ENCODE assay signal across 7 mouse cellular contexts in the genomic region with DNA sequence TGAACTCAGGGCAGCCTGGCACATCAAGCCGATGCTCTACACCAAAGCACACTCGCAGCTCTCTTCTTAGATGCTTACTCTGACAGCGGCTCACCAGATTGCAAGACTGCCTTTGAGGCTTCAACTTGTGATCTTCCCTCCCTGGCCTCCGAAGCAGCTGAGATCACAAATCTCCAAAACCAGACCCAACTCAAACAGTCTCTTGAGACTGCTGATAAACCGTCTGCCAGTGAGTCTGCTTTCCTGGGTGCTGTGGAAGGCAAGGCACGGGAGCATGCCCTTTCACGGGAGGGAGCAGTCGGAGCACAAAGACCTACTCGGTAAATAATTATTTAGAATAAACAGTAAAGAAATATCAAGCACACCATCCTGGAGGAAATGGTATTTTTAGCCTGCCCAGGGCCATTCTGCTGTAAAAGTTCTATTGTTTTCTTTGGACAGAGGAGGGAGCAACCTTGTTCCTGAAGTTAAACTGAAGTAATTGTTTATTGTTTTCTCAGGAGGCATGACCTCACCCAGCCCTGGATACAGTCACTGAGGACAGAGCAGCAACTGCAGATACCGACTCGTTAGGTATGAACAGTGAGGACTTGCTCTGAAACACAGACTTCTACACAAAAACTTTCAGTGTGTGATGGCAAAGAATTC. TPM values are rescaled to one million over a fixed set of nuclear protein-coding genes. Genes with fewer than 3 reads are reported as not detected.
DNase-seq lines count a peak whose midpoint lies in the region; ATAC-seq lines count a peak whose summit lies in the region.

No protein-coding gene starts in this region.

- WGBS in liver, embryonic 12.5 days (ENCODE audit: insufficient replicate concordance) = 31% methylated on average over 11 of the region's 11 CpGs

- H3K9me3 ChIP-seq in liver, embryonic 12.5 days (replicated peaks) = no peaks in the 10 kb centered on the region

- no peak overlapping the region for H3K4me3 ChIP-seq in liver, embryonic 12.5 days

- H3K36me3 ChIP-seq in liver, embryonic 12.5 days = peaks cover 37% of the 10 kb centered on the region

- no peaks in the 10 kb centered on the region for H3K27me3 ChIP-seq in liver, embryonic 12.5 days (replicated peaks)

- intact Hi-C loops in left cerebral cortex, postnatal 14 days (cut with DNase I) = no loop called here

- ATAC-seq in liver, embryonic 12.5 days = peak; percentile 80

- H3K4me1 ChIP-seq in liver, embryonic 12.5 days = peaks cover 61% of the 10 kb centered on the region

- no peak overlapping the region for H3K9ac ChIP-seq in liver, embryonic 12.5 days

- peak overlapping the region; percentile 25; the same call in 1 of the 2 replicates for H3K4me2 ChIP-seq in liver, embryonic 12.5 days

- peak; percentile 30 for DNase-seq in testis, postnatal 14 days (ENCODE audit: low spot score)
- DNase-seq in testis, postnatal 10 days (ENCODE audit: low spot score) = no peak
- DNase-seq in heart, adult 9 months (ENCODE audit: low spot score in 2 of 2) = peak; percentile 35 to 68
- DNase-seq in natural killer cell, adult 2 months (ENCODE audit: low spot score in 2 of 2) = no peak
- no peak for DNase-seq in left cerebral cortex, postnatal 14 days (ENCODE audit: low spot score in 2 of 2)
- DNase-seq in right cerebral cortex, postnatal 36 days (ENCODE audit: low spot score in 2 of 2) = no peak

- peak overlapping the region; percentile 51; the same call in 1 of the 2 replicates for H3K27ac ChIP-seq in liver, embryonic 12.5 days

RNA-seq across cellular contexts. Expression of a gene that starts 41.8 kb away (rescaled TPM):
- polyA plus RNA-seq in liver, embryonic 12.5 days (2016; fragmentation: Nextera tagmentation; extraction: Ambion mirVana) = 4.8 and 5.1 TPM in 2 replicates
- total RNA-seq in left cerebral cortex, postnatal 14 days (2021) = 10 to 100 TPM; 19.7 to 21.7 TPM

Comparison
In these comparisons a context has a peak if more than half of its experiments do, and no peak if none do; other contexts are left out.
1. DNase-seq: peak in testis, postnatal 14 days (single experiment) and heart, adult 9 months (2 of 2); none in testis, postnatal 10 days (single experiment), natural killer cell, adult 2 months (0 of 2), left cerebral cortex, postnatal 14 days (0 of 2) and right cerebral cortex, postnatal 36 days (0 of 2).